Mouse (Mus musculus) MEL (cell line): ENCODE data around the gene Cdh23. TPM values are rescaled to one million over a fixed set of nuclear protein-coding genes. Genes with fewer than 3 reads are reported as not detected.

Experiments used
- DNase-seq: peaks from one replicate; pipeline ENCODE4 v3.0.0; 2011; ENCODE audit warnings: low read depth, low spot score
- H3K27ac ChIP-seq: 2 replicates; pipeline ENCODE4 v1.5.1; 2012; ENCODE audit warnings: low read depth, mild to moderate bottlenecking, control low read depth, low read length, moderate library complexity; ENCODE audit not compliant: control insufficient read depth
- H3K27me3 ChIP-seq, 2 experiments: fragments of 150-350 bp in 1 of 2; sonication (generic) in 1 of 2; 2 replicates each; pipeline ENCODE4 v1.6.1; 2012; ENCODE audit warnings: low read length in 2 of 2, mild to moderate bottlenecking in 2 of 2, improper control_type of control experiment in 1 of 2, moderate library complexity in 1 of 2; ENCODE audit not compliant: insufficient read depth in 2 of 2, control insufficient read depth in 1 of 2
- H3K36me3 ChIP-seq, 2 experiments: 2 replicates each; pipeline ENCODE4 v1.6.1; 2012 to 2014; ENCODE audit warnings: low read length in 2 of 2, improper control_type of control experiment in 1 of 2, inconsistent platforms in 1 of 2, mild to moderate bottlenecking in 1 of 2; ENCODE audit not compliant: insufficient read depth in 2 of 2, control insufficient read depth in 1 of 2
- H3K4me1 ChIP-seq, 2 experiments: fragments of 150-350 bp in 1 of 2; sonication (generic) in 1 of 2; 2 replicates each; pipeline ENCODE4 v1.6.1; 2012; ENCODE audit warnings: low read length in 2 of 2, improper control_type of control experiment in 1 of 2, mild to moderate bottlenecking in 1 of 2; ENCODE audit not compliant: insufficient read depth in 2 of 2, control insufficient read depth in 1 of 2
- H3K4me3 ChIP-seq, 2 experiments: fragments of 150-350 bp in 1 of 2; sonication (generic) in 1 of 2; 2 replicates each; pipeline ENCODE4 v1.5.1; 2012; ENCODE audit warnings: low read depth in 2 of 2, low read length in 2 of 2, mild to moderate bottlenecking in 2 of 2, moderate library complexity in 2 of 2, control low read depth in 1 of 2, improper control_type of control experiment in 1 of 2; ENCODE audit not compliant: control insufficient read depth in 1 of 2, insufficient read depth in 1 of 2
- H3K79me2 ChIP-seq: 2 replicates; pipeline ENCODE4 v1.6.1; 2012; ENCODE audit warnings: mild to moderate bottlenecking, low read length, moderate library complexity; ENCODE audit not compliant: control insufficient read depth, poor library complexity, insufficient read depth
- H3K9ac ChIP-seq: 2 replicates; pipeline ENCODE4 v1.6.1; 2012; ENCODE audit warnings: low read depth, mild to moderate bottlenecking, control low read depth, low read length, moderate library complexity; ENCODE audit not compliant: control insufficient read depth, poor library complexity, severe bottlenecking
- H3K9me3 ChIP-seq: fragments of 150-350 bp; sonication (generic); replicated peaks from 2 replicates; pipeline ENCODE4 v1.6.1; 2012; ENCODE audit warnings: mild to moderate bottlenecking, low read length, improper control_type of control experiment, moderate library complexity; ENCODE audit not compliant: insufficient read depth
- CHD1 ChIP-seq: IDR thresholded peaks from 2 replicates; pipeline ENCODE4 v1.6.1; 2012; ENCODE audit warnings: low read depth, mild to moderate bottlenecking, inconsistent platforms, low read length, improper control_type of control experiment
- CHD2 ChIP-seq: IDR thresholded peaks from 2 replicates; pipeline ENCODE4 v1.6.1; 2011; ENCODE audit warnings: low read length, improper control_type of control experiment
- ELF1 ChIP-seq: IDR thresholded peaks from 2 replicates; pipeline ENCODE4 v1.6.1; 2014; ENCODE audit warnings: low read depth, mild to moderate bottlenecking, inconsistent platforms, low read length, improper control_type of control experiment, moderate library complexity
- EP300 ChIP-seq, 2 experiments: IDR thresholded peaks; 2 replicates each; pipeline ENCODE4 v1.6.1; 2011; ENCODE audit warnings: improper control_type of control experiment in 2 of 2, low read length in 2 of 2, low read depth in 1 of 2, mild to moderate bottlenecking in 1 of 2
- ETS1 ChIP-seq: IDR thresholded peaks from 2 replicates; pipeline ENCODE4 v1.6.1; 2012; ENCODE audit warnings: low read depth, mild to moderate bottlenecking, inconsistent platforms, low read length, improper control_type of control experiment, moderate library complexity
- HCFC1 ChIP-seq: IDR thresholded peaks from 2 replicates; pipeline ENCODE4 v1.6.1; 2012; ENCODE audit warnings: low read depth, mild to moderate bottlenecking, inconsistent platforms, low read length, improper control_type of control experiment, moderate library complexity
- JUND ChIP-seq: IDR thresholded peaks from 2 replicates; pipeline ENCODE4 v1.6.1; 2011; ENCODE audit warnings: low read depth, mild to moderate bottlenecking, improper control_type of control experiment, low read length
- KAT2A ChIP-seq: conservative IDR thresholded peaks from 2 replicates; pipeline ENCODE4 v1.6.1; 2012; ENCODE audit warnings: low read depth, low read length, improper control_type of control experiment, inconsistent platforms
- MAFK ChIP-seq: IDR thresholded peaks from 2 replicates; pipeline ENCODE4 v1.6.1; 2011; ENCODE audit warnings: low read depth, mild to moderate bottlenecking, low read length, improper control_type of control experiment, borderline replicate concordance
- MAX ChIP-seq: IDR thresholded peaks from 2 replicates; pipeline ENCODE4 v1.6.1; 2011; ENCODE audit warnings: low read length, improper control_type of control experiment
- MEF2A ChIP-seq: IDR thresholded peaks from 2 replicates; pipeline ENCODE4 v1.6.1; 2014; ENCODE audit warnings: low read depth, mild to moderate bottlenecking, inconsistent platforms, low read length, improper control_type of control experiment; ENCODE audit not compliant: poor library complexity, insufficient replicate concordance, severe bottlenecking; ENCODE audit errors: extremely low read depth
- MXI1 ChIP-seq: IDR thresholded peaks from 2 replicates; pipeline ENCODE4 v1.6.1; 2011; ENCODE audit warnings: mild to moderate bottlenecking, low read depth, low read length, improper control_type of control experiment
- MYB ChIP-seq: IDR thresholded peaks from 2 replicates; pipeline ENCODE4 v1.6.1; 2011; ENCODE audit warnings: mild to moderate bottlenecking, low read depth, low read length, improper control_type of control experiment
- MYC ChIP-seq: IDR thresholded peaks from 2 replicates; pipeline ENCODE4 v1.6.1; 2011; ENCODE audit warnings: low read depth, mild to moderate bottlenecking, low read length, improper control_type of control experiment, moderate library complexity
- NELFE ChIP-seq: IDR thresholded peaks from 2 replicates; pipeline ENCODE4 v1.6.1; 2011; ENCODE audit warnings: low read depth, low read length, improper control_type of control experiment
- NRF1 ChIP-seq: IDR thresholded peaks from 2 replicates; pipeline ENCODE4 v1.6.1; 2014; ENCODE audit warnings: low read depth, mild to moderate bottlenecking, inconsistent platforms, low read length, improper control_type of control experiment, moderate library complexity; ENCODE audit not compliant: poor library complexity, insufficient read depth, severe bottlenecking
- POLR2A ChIP-seq, 2 experiments: IDR thresholded peaks; 2 replicates each; pipeline ENCODE4 v1.6.1; 2011 to 2012; ENCODE audit warnings: low read length in 2 of 2, mild to moderate bottlenecking in 2 of 2, control low read depth in 1 of 2, improper control_type of control experiment in 1 of 2, low read depth in 1 of 2, moderate library complexity in 1 of 2; ENCODE audit not compliant: control insufficient read depth in 1 of 2, insufficient read depth in 1 of 2, poor library complexity in 1 of 2
- POLR2AphosphoS2 ChIP-seq: IDR thresholded peaks from 2 replicates; pipeline ENCODE4 v1.6.1; 2011; ENCODE audit warnings: low read length, improper control_type of control experiment
- POLR2AphosphoS5 ChIP-seq: IDR thresholded peaks from 2 replicates; pipeline ENCODE4 v1.6.1; 2012; ENCODE audit warnings: low read depth, borderline replicate concordance, mild to moderate bottlenecking, inconsistent platforms, low read length, moderate library complexity, mixed read lengths
- RAD21 ChIP-seq: IDR thresholded peaks from 2 replicates; pipeline ENCODE4 v1.6.1; 2011; ENCODE audit warnings: mild to moderate bottlenecking, low read depth, low read length, improper control_type of control experiment
- RCOR1 ChIP-seq: IDR thresholded peaks from 2 replicates; pipeline ENCODE4 v1.6.1; 2012; ENCODE audit warnings: low read depth, mild to moderate bottlenecking, inconsistent platforms, low read length, improper control_type of control experiment
- SIN3A ChIP-seq: IDR thresholded peaks from 2 replicates; pipeline ENCODE4 v1.6.1; 2012; ENCODE audit warnings: low read length, improper control_type of control experiment, inconsistent platforms
- UBTF ChIP-seq: IDR thresholded peaks from 2 replicates; pipeline ENCODE4 v1.6.1; 2012; ENCODE audit warnings: low read depth, mild to moderate bottlenecking, inconsistent platforms, low read length, improper control_type of control experiment, moderate library complexity, borderline replicate concordance; ENCODE audit not compliant: insufficient read depth
- USF2 ChIP-seq, 2 experiments: IDR thresholded peaks; 2 replicates each; pipeline ENCODE4 v1.6.1; 2011 to 2012; ENCODE audit warnings: improper control_type of control experiment in 2 of 2, low read length in 2 of 2, borderline replicate concordance in 1 of 2, inconsistent platforms in 1 of 2, low read depth in 1 of 2, mild to moderate bottlenecking in 1 of 2; ENCODE audit not compliant: insufficient read depth in 1 of 2
- ZC3H11A ChIP-seq: IDR thresholded peaks from 2 replicates; pipeline ENCODE4 v1.6.1; 2012; ENCODE audit warnings: low read depth, mild to moderate bottlenecking, inconsistent platforms, low read length, improper control_type of control experiment
- ZKSCAN1 ChIP-seq: IDR thresholded peaks from 2 replicates; pipeline ENCODE4 v1.6.1; 2012; ENCODE audit warnings: low read depth, mild to moderate bottlenecking, inconsistent platforms, low read length, improper control_type of control experiment, moderate library complexity
- ZMIZ1 ChIP-seq: IDR thresholded peaks from 2 replicates; pipeline ENCODE4 v1.6.1; 2012; ENCODE audit warnings: low read depth, mild to moderate bottlenecking, inconsistent platforms, low read length, improper control_type of control experiment, moderate library complexity
- ZNF384 ChIP-seq: IDR thresholded peaks from 2 replicates; pipeline ENCODE4 v1.6.1; 2012; ENCODE audit warnings: low read depth, mild to moderate bottlenecking, inconsistent platforms, low read length, improper control_type of control experiment
- polyA plus RNA-seq, 2 experiments: library from polyadenylated mRNA; stranded (reverse) in 1 of 2; unstranded in 1 of 2; fragments of >175 nt in 1 of 2; fragments of >200 nt in 1 of 2; gene quantifications; 2 replicates each; pipeline versions ENCODE4 v1.2.1 to v1.2.4; 2012; ENCODE audit warnings: low replicate concordance in 2 of 2, low read depth in 1 of 2; ENCODE audit not compliant: insufficient read length in 2 of 2, insufficient read depth in 1 of 2, missing spikeins in 1 of 2
- total RNA-seq: library from RNA; depleted of rRNA; stranded (reverse); fragments of 300-350 nt; gene quantifications from 2 replicates; pipeline ENCODE4 v1.2.3, GENCODE M21; 2012

Cdh23 gene
- total and polyA plus RNA-seq, 3 experiments, result 0.04 TPM; not detected in 2

DNA sequence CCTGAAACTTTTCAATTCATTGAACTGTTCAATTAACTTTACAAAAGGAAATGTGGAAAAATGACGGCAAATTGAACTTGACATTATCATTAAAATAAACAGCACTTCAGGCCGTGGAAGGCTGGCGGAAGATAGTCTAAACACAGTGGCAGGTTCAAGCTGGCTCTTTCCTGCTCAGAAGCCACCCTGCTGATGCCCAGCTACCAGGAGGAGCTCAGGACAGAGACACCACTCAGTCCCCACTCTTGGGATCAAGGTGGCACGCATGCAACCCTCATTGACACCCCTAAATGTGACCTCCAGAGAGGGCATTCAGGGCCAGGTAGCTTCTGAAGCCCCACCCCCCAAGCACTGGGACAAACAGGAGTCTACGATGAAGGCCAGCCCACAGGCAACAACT is 89.1 kb downstream of the Cdh23 start:
- no peak overlapping the region for H3K27ac ChIP-seq
- no peaks in the 10 kb centered on the region for H3K4me1 ChIP-seq
- no peaks in the 10 kb centered on the region; a peak in 1 of 4 replicates for H3K27me3 ChIP-seq
- H3K9ac ChIP-seq, result no peak overlapping the region
- no peak overlapping the region for H3K4me3 ChIP-seq
- H3K9me3 ChIP-seq, result no peaks in the 10 kb centered on the region
- no peak for DNase-seq
- no peaks in the 10 kb centered on the region for H3K36me3 ChIP-seq
- H3K79me2 ChIP-seq, result no peaks in the 10 kb centered on the region
- no peak for TF ChIP-seq ELF1
- no peak for TF ChIP-seq MEF2A
- no peak for TF ChIP-seq HCFC1
- TF ChIP-seq CHD2, result no peak
- no peak for TF ChIP-seq UBTF
- TF ChIP-seq POLR2AphosphoS5, result no peak
- no peak for TF ChIP-seq JUND
- TF ChIP-seq NELFE, result no peak
- no peak for TF ChIP-seq ZNF384
- TF ChIP-seq MAFK, result no peak
- no peak for TF ChIP-seq EP300 (IDR thresholded peaks at IDR 0.05; ENCODE audit: low read depth in 1 of 2, low read length in 2 of 2)
- TF ChIP-seq POLR2AphosphoS2, result no peak
- TF ChIP-seq ZC3H11A, result no peak
- no peak for TF ChIP-seq RAD21
- TF ChIP-seq RCOR1, result no peak
- TF ChIP-seq KAT2A, result no peak
- no peak for TF ChIP-seq SIN3A
- no peak for TF ChIP-seq ETS1

DNA sequence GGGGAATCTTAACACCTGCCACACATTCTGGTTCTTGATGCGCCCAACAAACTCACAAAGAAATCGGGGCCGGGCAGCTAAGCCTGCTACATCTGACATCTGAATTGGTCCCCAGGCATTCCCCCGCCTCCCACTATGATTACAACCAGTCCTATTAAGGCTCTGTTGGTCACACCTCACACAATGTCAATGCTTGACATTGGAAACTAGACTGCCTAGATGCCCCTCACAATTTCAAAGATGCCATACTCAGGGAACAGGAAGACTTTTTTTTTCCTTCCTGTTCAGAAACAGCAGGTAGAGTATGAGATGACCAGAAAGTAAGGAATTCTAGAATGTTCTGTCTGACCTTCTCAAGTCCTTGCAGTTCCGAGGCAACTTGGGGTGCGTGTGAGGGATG is 89.6 kb downstream of the Cdh23 start:
- Histone ChIP-seq H3K9ac (no peak overlapping the region), H3K27ac (no peak overlapping the region), H3K4me1 (no peaks in the 10 kb centered on the region), H3K79me2 (no peaks in the 10 kb centered on the region), H3K9me3 (no peaks in the 10 kb centered on the region), H3K27me3 (no peaks in the 10 kb centered on the region; a peak in 1 of 4 replicates), H3K4me3 (no peak overlapping the region), H3K36me3 (no peaks in the 10 kb centered on the region)
- no peak for DNase-seq
- no peak for TF ChIP-seq USF2 (IDR thresholded peaks at IDR 0.05; ENCODE audit: borderline replicate concordance in 1 of 2, insufficient read depth in 1 of 2, low read depth in 1 of 2, low read length in 2 of 2)
- no peak for TF ChIP-seq ZMIZ1
- no peak for TF ChIP-seq CHD1
- TF ChIP-seq ZNF384, result no peak
- no peak for TF ChIP-seq NRF1
- no peak for TF ChIP-seq MAX
- TF ChIP-seq ZKSCAN1, result no peak
- no peak for TF ChIP-seq POLR2AphosphoS5
- no peak for TF ChIP-seq RAD21
- no peak for TF ChIP-seq MYB
- no peak for TF ChIP-seq MYC
- no peak for TF ChIP-seq MAFK
- TF ChIP-seq POLR2A (IDR thresholded peaks at IDR 0.05; ENCODE audit: control insufficient read depth in 1 of 2, insufficient read depth in 1 of 2, low read depth in 1 of 2, low read length in 2 of 2, poor library complexity in 1 of 2), result no peak
- no peak for TF ChIP-seq JUND
- TF ChIP-seq MXI1, result no peak
- TF ChIP-seq CHD2, result no peak
- no peak for TF ChIP-seq MEF2A
- no peak for TF ChIP-seq RCOR1
- no peak for TF ChIP-seq SIN3A
